Mouse (Mus musculus): ENCODE measurements around the gene Fbxo21. TPM values are rescaled to one million over a fixed set of nuclear protein-coding genes. Genes with fewer than 3 reads are reported as not detected.

Gene Fbxo21
- polyA plus RNA-seq, 1 experiment from 2014 or later: 89.0 TPM

DNA sequence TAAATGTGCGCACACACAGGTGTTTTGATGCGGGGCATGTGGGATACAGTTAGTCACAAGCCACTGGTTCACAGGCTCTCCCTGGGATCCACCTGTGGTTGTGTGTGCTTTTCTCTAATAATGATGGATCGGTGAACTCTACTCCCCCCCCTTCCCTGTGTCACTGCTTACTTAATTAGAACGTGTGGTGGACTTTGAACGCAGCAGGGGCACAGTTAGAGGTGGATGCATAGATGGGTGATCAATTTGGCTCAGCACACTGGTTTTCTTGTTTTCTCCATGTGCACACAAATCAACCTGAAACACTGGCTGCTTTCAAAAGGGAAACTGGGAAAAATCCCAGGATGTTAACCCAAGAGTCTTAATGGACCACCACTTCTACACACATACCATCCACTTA, 2.6 kb downstream of the Fbxo21 start:
- no peak overlapping the region for H3K4me3 ChIP-seq (replicated peaks)
- peak overlapping the region; percentile 85; the same call in 1 of the 2 replicates for H3K4me2 ChIP-seq
- peaks cover 20% of the 10 kb centered on the region for H3K4me1 ChIP-seq (replicated peaks)
- H3K36me3 ChIP-seq: peaks cover 52% of the 10 kb centered on the region
- ATAC-seq (ENCODE audit: insufficient number of reproducible peaks, insufficient read depth, low FRiP score, low TSS enrichment, low read depth): no peak
- WGBS: 77% methylated on average over 5 of the region's 5 CpGs
- no peak overlapping the region for H3K9ac ChIP-seq (replicated peaks)
- H3K9me3 ChIP-seq: no peaks in the 10 kb centered on the region
- H3K27ac ChIP-seq: no peak overlapping the region
- no peaks in the 10 kb centered on the region for H3K27me3 ChIP-seq

GRCm38 (mm10) chr5:117980921-117981320, 4.4 kb downstream of the Fbxo21 start:
- Histone ChIP-seq H3K9me3 (no peaks in the 10 kb centered on the region), H3K4me2 (no peak overlapping the region), H3K9ac (replicated peaks) (no peak overlapping the region), H3K27ac (no peak overlapping the region), H3K4me1 (replicated peaks) (peaks cover 20% of the 10 kb centered on the region), H3K4me3 (replicated peaks) (no peak overlapping the region), H3K27me3 (no peaks in the 10 kb centered on the region), H3K36me3 (peaks cover 71% of the 10 kb centered on the region)
- WGBS: 92% methylated on average over 8 of the region's 8 CpGs
- ATAC-seq (ENCODE audit: insufficient number of reproducible peaks, insufficient read depth, low FRiP score, low TSS enrichment, low read depth): no peak

DNA sequence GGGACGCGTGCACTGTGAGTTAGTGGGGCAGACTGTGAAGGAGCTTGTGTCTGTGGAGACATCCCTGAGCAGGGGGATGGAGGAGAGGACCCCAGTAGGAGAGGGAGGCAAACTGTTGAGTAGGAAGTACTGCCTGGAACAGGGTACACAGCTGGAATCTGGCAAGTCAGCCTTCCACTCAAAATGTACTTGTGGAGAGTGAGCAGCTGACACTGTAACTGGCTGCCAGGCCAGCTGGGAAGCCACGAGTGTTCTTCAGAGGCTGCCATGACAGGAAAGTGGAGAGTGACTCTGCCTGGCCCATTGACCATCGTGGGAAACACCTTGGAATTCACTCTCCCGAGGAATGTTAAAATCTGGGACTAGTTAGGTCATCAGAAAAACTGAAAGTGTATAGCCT, 5.4 kb downstream of the Fbxo21 start:
- H3K27ac ChIP-seq: no peak overlapping the region
- peaks cover 81% of the 10 kb centered on the region for H3K36me3 ChIP-seq
- no peaks in the 10 kb centered on the region for H3K9me3 ChIP-seq
- no peak overlapping the region for H3K9ac ChIP-seq (replicated peaks)
- no peak overlapping the region for H3K4me2 ChIP-seq
- 87% methylated on average over 5 of the region's 5 CpGs for WGBS
- no peak for ATAC-seq (ENCODE audit: insufficient number of reproducible peaks, insufficient read depth, low FRiP score, low TSS enrichment, low read depth)
- H3K4me3 ChIP-seq (replicated peaks): no peak overlapping the region
- peaks cover 20% of the 10 kb centered on the region for H3K4me1 ChIP-seq (replicated peaks)
- no peaks in the 10 kb centered on the region for H3K27me3 ChIP-seq

DNA sequence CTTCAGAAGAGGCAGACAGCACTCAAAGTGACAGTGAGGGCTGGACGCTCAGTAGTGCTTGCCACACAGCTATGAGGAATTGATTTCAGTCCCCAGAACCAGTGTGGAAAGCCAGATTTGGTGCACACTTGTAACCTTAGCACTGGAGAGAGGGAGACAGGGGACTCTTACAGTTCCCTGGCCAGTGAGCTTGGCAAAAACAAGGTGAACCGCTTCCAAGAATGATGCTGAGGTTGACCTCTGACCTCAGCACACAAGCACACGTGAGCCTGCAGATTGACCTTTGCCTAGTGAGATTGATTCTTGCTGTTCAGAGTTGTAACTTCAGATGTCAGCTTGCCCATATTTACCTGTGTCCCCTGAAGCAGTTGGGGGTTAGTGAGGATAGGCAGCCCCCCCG, 9.8 kb downstream of the Fbxo21 start:
- H3K27ac ChIP-seq: no peak overlapping the region
- no peaks in the 10 kb centered on the region for H3K27me3 ChIP-seq
- no peak for ATAC-seq (ENCODE audit: insufficient number of reproducible peaks, insufficient read depth, low FRiP score, low TSS enrichment, low read depth)
- H3K9ac ChIP-seq (replicated peaks): no peak overlapping the region
- no peak overlapping the region for H3K4me3 ChIP-seq (replicated peaks)
- no peaks in the 10 kb centered on the region for H3K9me3 ChIP-seq
- peaks cover 100% of the 10 kb centered on the region for H3K36me3 ChIP-seq
- 65% methylated on average over 4 of the region's 4 CpGs for WGBS
- no peak overlapping the region for H3K4me2 ChIP-seq
- no peaks in the 10 kb centered on the region for H3K4me1 ChIP-seq (replicated peaks)

DNA sequence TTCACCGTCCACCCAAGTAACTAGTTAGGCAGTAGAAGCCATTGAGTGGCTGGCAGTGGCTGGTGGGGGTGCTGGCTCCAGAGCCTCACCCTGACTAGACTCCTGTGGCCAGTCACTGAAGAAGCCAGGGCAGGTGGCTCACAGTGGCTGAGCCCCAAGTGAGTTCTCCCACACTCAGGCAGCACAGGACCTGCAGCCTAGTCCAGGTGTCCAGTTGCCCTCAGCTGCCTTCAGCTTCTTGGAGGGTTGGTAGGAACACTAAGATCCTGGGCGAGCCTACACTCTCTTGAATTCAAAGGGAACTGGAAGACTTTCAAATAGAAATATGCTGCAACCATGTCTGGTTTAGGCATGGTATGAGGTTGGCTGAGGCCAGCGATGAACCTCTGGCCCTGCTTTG, 11.4 kb downstream of the Fbxo21 start:
- no peaks in the 10 kb centered on the region for H3K27me3 ChIP-seq
- H3K9ac ChIP-seq (replicated peaks): no peak overlapping the region
- no peaks in the 10 kb centered on the region for H3K4me1 ChIP-seq (replicated peaks)
- no peak for ATAC-seq (ENCODE audit: insufficient number of reproducible peaks, insufficient read depth, low FRiP score, low TSS enrichment, low read depth)
- no peak overlapping the region for H3K4me3 ChIP-seq (replicated peaks)
- H3K4me2 ChIP-seq: no peak overlapping the region
- H3K27ac ChIP-seq: no peak overlapping the region
- WGBS: 89% methylated on average over 3 of the region's 3 CpGs
- H3K36me3 ChIP-seq: peaks cover 100% of the 10 kb centered on the region
- no peaks in the 10 kb centered on the region for H3K9me3 ChIP-seq

DNA sequence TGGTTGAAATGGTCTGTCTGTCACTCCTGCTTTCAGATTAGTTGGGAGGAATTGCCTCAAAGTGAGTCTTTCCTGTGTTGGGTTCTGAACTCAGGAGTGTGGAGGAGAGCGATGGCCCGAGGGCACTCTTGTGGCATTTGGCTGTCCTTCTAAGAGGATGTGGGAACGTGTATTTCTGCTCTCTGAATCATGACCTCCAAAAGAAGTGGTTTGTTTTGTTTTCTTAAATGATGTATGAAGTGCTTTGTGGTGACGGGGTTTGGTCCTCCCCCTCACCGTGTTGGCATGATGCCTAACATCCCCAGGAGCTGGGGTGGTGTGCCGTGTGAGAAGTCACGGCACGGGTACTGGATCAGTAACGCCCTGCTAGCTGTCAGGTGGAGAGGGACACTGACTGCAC, 11.8 kb downstream of the Fbxo21 start:
- 89% methylated on average over 9 of the region's 9 CpGs for WGBS
- Histone ChIP-seq H3K4me1 (replicated peaks) (no peaks in the 10 kb centered on the region), H3K27me3 (no peaks in the 10 kb centered on the region), H3K36me3 (peaks cover 100% of the 10 kb centered on the region), H3K9me3 (no peaks in the 10 kb centered on the region), H3K4me3 (replicated peaks) (no peak overlapping the region), H3K27ac (no peak overlapping the region), H3K4me2 (no peak overlapping the region), H3K9ac (replicated peaks) (no peak overlapping the region)
- ATAC-seq (ENCODE audit: insufficient number of reproducible peaks, insufficient read depth, low FRiP score, low TSS enrichment, low read depth): no peak

DNA sequence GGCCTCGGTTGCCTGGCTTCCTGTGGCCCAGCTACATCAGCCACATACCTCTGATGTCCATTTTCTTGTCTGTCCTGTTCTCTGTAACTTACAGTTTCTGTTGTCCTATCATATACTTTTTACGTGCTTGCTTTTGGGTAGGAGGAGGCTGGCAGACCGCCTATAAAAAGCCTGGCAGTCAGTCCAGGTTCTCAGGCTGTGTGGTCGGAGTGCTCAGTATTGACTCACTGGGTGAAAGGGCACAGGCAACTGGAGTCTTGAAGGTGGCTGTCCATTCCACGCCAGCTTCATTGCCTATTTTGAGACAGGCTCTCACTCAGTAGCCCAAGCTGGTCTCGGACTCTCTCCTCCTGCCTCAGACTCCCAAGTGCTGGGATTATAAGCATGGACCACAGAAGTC, 13.2 kb downstream of the Fbxo21 start:
- WGBS: 83% methylated on average over 6 of the region's 6 CpGs

GRCm38 (mm10) chr5:117990957-117991356, 14.4 kb downstream of the Fbxo21 start:
- Histone ChIP-seq H3K27me3 (no peaks in the 10 kb centered on the region), H3K9me3 (no peaks in the 10 kb centered on the region), H3K4me2 (no peak overlapping the region), H3K36me3 (peaks cover 100% of the 10 kb centered on the region), H3K4me1 (replicated peaks) (no peaks in the 10 kb centered on the region), H3K9ac (replicated peaks) (no peak overlapping the region), H3K27ac (no peak overlapping the region), H3K4me3 (replicated peaks) (no peak overlapping the region)
- ATAC-seq (ENCODE audit: insufficient number of reproducible peaks, insufficient read depth, low FRiP score, low TSS enrichment, low read depth): no peak
- WGBS: 83% methylated on average over 3 of the region's 3 CpGs

More for the DNA sequence above, 13.2 kb downstream of the Fbxo21 start:
- H3K9ac ChIP-seq (replicated peaks): no peak overlapping the region
- no peak overlapping the region for H3K4me3 ChIP-seq (replicated peaks)
- H3K27me3 ChIP-seq: no peaks in the 10 kb centered on the region
- H3K9me3 ChIP-seq: no peaks in the 10 kb centered on the region
- no peak for ATAC-seq (ENCODE audit: insufficient number of reproducible peaks, insufficient read depth, low FRiP score, low TSS enrichment, low read depth)
- H3K27ac ChIP-seq: no peak overlapping the region
- H3K4me1 ChIP-seq (replicated peaks): no peaks in the 10 kb centered on the region
- H3K36me3 ChIP-seq: peaks cover 100% of the 10 kb centered on the region
- no peak overlapping the region for H3K4me2 ChIP-seq

DNA sequence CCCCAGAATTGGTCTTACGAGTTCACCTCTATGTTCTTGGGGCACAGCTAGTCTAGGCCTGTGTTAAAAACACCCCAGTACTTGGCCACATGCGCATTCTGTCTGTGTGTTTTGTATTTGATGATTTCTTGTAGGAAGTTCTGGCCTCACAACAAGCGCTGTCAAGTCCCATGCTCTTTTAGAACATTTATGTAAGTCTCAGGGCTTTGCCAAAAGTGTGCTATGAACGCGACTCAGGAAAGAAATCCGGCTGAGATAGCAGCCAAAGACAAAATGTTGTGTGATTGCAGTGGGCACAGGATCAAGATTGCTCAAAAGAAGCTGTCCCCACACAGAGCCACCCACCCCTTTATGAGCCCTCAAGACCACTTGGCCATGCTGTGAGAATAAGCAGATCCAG, 17.0 kb downstream of the Fbxo21 start:
- H3K27me3 ChIP-seq: no peaks in the 10 kb centered on the region
- 95% methylated on average over 6 of the region's 6 CpGs for WGBS
- H3K9ac ChIP-seq (replicated peaks): no peak overlapping the region
- no peaks in the 10 kb centered on the region for H3K4me1 ChIP-seq (replicated peaks)
- no peak overlapping the region for H3K27ac ChIP-seq
- H3K4me2 ChIP-seq: no peak overlapping the region
- no peak for ATAC-seq (ENCODE audit: insufficient number of reproducible peaks, insufficient read depth, low FRiP score, low TSS enrichment, low read depth)
- H3K4me3 ChIP-seq (replicated peaks): no peak overlapping the region
- H3K36me3 ChIP-seq: peaks cover 99% of the 10 kb centered on the region
- H3K9me3 ChIP-seq: no peaks in the 10 kb centered on the region

GRCm38 (mm10) chr5:117995372-117995901, 18.9 kb downstream of the Fbxo21 start:
- Histone ChIP-seq H3K27ac (no peak overlapping the region), H3K4me2 (no peak overlapping the region), H3K4me1 (replicated peaks) (no peaks in the 10 kb centered on the region), H3K27me3 (no peaks in the 10 kb centered on the region), H3K9ac (replicated peaks) (no peak overlapping the region), H3K36me3 (peaks cover 97% of the 10 kb centered on the region), H3K9me3 (no peaks in the 10 kb centered on the region), H3K4me3 (replicated peaks) (no peak overlapping the region)
- WGBS: 91% methylated on average over 8 of the region's 8 CpGs
- ATAC-seq (ENCODE audit: insufficient number of reproducible peaks, insufficient read depth, low FRiP score, low TSS enrichment, low read depth): no peak

GRCm38 (mm10) chr5:117995911-117996310, 19.4 kb downstream of the Fbxo21 start:
- no peak overlapping the region for H3K4me3 ChIP-seq (replicated peaks)
- WGBS: 86% methylated on average over 6 of the region's 6 CpGs
- no peak overlapping the region for H3K9ac ChIP-seq (replicated peaks)
- no peak overlapping the region for H3K27ac ChIP-seq
- H3K27me3 ChIP-seq: no peaks in the 10 kb centered on the region
- no peaks in the 10 kb centered on the region for H3K9me3 ChIP-seq
- H3K4me1 ChIP-seq (replicated peaks): no peaks in the 10 kb centered on the region
- ATAC-seq (ENCODE audit: insufficient number of reproducible peaks, insufficient read depth, low FRiP score, low TSS enrichment, low read depth): no peak
- no peak overlapping the region for H3K4me2 ChIP-seq
- H3K36me3 ChIP-seq: peaks cover 97% of the 10 kb centered on the region

DNA sequence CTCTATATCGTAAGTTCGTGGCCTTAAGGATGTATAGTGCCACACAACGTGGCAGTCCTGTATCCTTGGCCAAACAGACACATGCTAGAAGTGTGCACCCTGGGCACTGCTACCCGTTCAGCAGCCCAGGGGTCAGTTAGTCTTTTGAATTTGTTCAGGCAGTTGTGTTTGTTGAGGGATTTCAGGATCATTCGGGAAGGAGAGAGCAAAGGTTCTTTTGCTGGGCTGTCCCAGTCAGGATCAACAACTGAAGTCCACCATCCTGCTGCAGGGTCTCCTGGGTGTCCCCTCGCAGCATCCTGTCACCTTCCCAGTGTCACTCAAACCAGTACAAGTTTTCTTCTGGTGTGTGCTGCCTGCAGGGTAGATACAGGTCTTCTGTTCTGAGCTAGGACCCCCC, 20.1 kb downstream of the Fbxo21 start:
- H3K4me3 ChIP-seq (replicated peaks): no peak overlapping the region
- no peaks in the 10 kb centered on the region for H3K27me3 ChIP-seq
- 92% methylated on average over 6 of the region's 6 CpGs for WGBS
- no peak overlapping the region for H3K27ac ChIP-seq
- no peaks in the 10 kb centered on the region for H3K4me1 ChIP-seq (replicated peaks)
- no peak overlapping the region for H3K9ac ChIP-seq (replicated peaks)
- peaks cover 97% of the 10 kb centered on the region for H3K36me3 ChIP-seq
- ATAC-seq (ENCODE audit: insufficient number of reproducible peaks, insufficient read depth, low FRiP score, low TSS enrichment, low read depth): no peak
- H3K9me3 ChIP-seq: no peaks in the 10 kb centered on the region
- H3K4me2 ChIP-seq: no peak overlapping the region
